Mouse (Mus musculus) neutrophil, adult 65 days (primary cell): ENCODE measurements around the gene Dtnb. TPM values are rescaled to one million over a fixed set of nuclear protein-coding genes. Genes with fewer than 3 reads are reported as not detected.

ENCODE experiments used
- total RNA-seq: library from RNA; stranded (reverse); gene quantifications from 2 replicates; pipeline ENCODE4 v1.2.4, GENCODE M21; 2023

Gene Dtnb
- 10.1 and 14.0 TPM in 2 replicates for total RNA-seq

GRCm38 (mm10) chr12:3571787-3572580, at the start of gene Dtnb:
Gene Dtnb, plus strand, starts transcription at chr12:3572381.

GRCm38 (mm10) chr12:3805852-3806251, 233.7 kb downstream of the Dtnb start, which contains the start of gene Dnmt3a:
Gene Dnmt3a, plus strand, starts transcription at chr12:3806007.

Other genes starting within 250 kb of the Dtnb start
- gene Kif3c, start 207.2 kb upstream of the Dtnb start, total RNA-seq = 0.88 and 1.4 TPM in 2 replicates
- 28.6 and 30.1 TPM in 2 replicates for gene Asxl2, start 145.5 kb upstream of the Dtnb start, total RNA-seq
- gene Dnmt3a, start 233.6 kb downstream of the Dtnb start, total RNA-seq = 23.4 and 24.8 TPM in 2 replicates